Mouse (Mus musculus): Measurements from ENCODE around the gene Ankrd9. TPM values are rescaled to one million over a fixed set of nuclear protein-coding genes. Genes with fewer than 3 reads are reported as not detected.

The Ankrd9 gene
- polyA plus RNA-seq, 1 experiment from 2014 or later, result 13.6 TPM

- Histone ChIP-seq H3K9ac (no peak overlapping the region), H3K36me3 (peaks cover 29% of the 10 kb centered on the region), H3K4me2 (no peak overlapping the region), H3K27me3 (no peaks in the 10 kb centered on the region), H3K27ac (no peak overlapping the region), H3K9me3 (no peaks in the 10 kb centered on the region), H3K4me1 (peaks cover 12% of the 10 kb centered on the region), H3K4me3 (no peak overlapping the region)
- no peak for ATAC-seq (ENCODE audit: borderline replicate concordance, extremely low read depth, low FRiP score, low TSS enrichment)
- WGBS, result 87% methylated on average over 5 of the region's 5 CpGs
These were observed 3.5 kb downstream of the Ankrd9 start for GRCm38 (mm10) chr12:110975385-110975784.

DNA sequence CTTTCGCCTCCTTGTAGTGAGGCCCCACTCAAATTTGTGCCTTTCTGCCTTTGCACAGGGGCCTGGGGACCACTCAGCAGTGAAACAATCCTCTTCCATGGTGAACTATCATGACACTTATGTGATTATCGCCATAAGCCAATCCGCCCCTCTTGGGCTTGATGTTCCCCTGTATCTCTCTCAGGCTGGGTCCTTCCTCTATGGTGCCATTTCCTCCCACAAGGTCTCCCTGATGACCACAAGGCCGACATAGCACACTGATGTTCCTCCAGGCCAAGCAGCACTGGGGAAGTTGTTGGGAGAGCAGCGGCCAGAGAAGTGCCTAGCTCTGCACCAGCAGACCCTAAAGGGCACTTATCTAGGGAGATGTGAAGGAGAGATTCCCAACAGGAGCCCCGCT, 4.1 kb downstream of the Ankrd9 start:
- no peak overlapping the region for H3K4me2 ChIP-seq
- WGBS, result 86% methylated on average over 6 of the region's 6 CpGs
- H3K36me3 ChIP-seq, result peaks cover 29% of the 10 kb centered on the region
- H3K27ac ChIP-seq, result no peak overlapping the region
- H3K9me3 ChIP-seq, result no peaks in the 10 kb centered on the region
- H3K4me3 ChIP-seq, result no peak overlapping the region
- ATAC-seq (ENCODE audit: borderline replicate concordance, extremely low read depth, low FRiP score, low TSS enrichment), result no peak
- peaks cover 12% of the 10 kb centered on the region for H3K4me1 ChIP-seq
- H3K27me3 ChIP-seq, result no peaks in the 10 kb centered on the region
- no peak overlapping the region for H3K9ac ChIP-seq

DNA sequence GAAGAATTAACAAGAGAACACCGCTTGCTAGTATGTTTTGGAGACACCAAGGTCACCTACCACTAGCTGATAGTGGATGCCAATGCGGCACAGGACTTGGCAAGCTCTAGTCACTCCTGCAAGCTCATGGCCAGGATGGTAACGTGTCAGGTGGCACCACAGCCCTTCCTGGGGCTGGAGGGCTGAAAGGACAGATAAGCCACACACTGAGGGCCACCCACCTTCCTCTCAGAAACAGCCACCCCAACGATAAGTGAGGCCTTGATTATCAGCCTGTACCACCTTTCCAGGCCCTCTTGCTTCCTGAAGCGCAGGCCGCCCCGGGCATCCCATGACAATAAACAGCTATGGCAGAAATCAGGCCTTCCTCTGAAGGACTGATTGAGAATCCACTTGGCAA, 4.5 kb downstream of the Ankrd9 start:
- peaks cover 12% of the 10 kb centered on the region for H3K4me1 ChIP-seq
- ATAC-seq (ENCODE audit: borderline replicate concordance, extremely low read depth, low FRiP score, low TSS enrichment), result no peak
- no peak overlapping the region for H3K9ac ChIP-seq
- 89% methylated on average over 7 of the region's 7 CpGs for WGBS
- peaks cover 31% of the 10 kb centered on the region for H3K36me3 ChIP-seq
- H3K4me3 ChIP-seq, result no peak overlapping the region
- no peak overlapping the region for H3K27ac ChIP-seq
- H3K27me3 ChIP-seq, result no peaks in the 10 kb centered on the region
- H3K9me3 ChIP-seq, result no peaks in the 10 kb centered on the region
- H3K4me2 ChIP-seq, result no peak overlapping the region

DNA sequence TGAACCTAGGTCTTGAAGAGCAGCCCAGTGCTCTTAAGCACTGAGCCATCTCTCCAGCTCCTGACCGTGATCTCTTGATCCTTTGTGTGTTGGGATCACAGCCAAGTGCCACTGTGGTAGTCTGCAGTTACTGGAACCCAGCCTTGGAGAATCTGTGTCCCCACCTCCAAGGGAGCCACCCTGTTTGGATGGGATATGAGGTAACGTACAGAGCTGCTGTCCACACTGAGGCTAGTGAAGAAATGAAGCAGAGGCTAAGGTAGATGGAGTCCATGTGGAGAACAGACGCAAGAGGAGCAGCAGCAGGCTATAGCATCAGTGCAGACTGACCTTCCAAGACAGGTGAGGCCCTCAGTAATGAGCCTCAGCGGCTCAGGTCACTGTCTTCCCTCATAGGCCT, 5.0 kb downstream of the Ankrd9 start:
- WGBS, result 86% methylated on average over 4 of the region's 4 CpGs
- no peak for ATAC-seq (ENCODE audit: borderline replicate concordance, extremely low read depth, low FRiP score, low TSS enrichment)
- no peaks in the 10 kb centered on the region for H3K27me3 ChIP-seq
- peaks cover 35% of the 10 kb centered on the region for H3K36me3 ChIP-seq
- H3K27ac ChIP-seq, result no peak overlapping the region
- H3K4me3 ChIP-seq, result no peak overlapping the region
- H3K4me1 ChIP-seq, result peaks cover 12% of the 10 kb centered on the region
- H3K4me2 ChIP-seq, result no peak overlapping the region
- no peaks in the 10 kb centered on the region for H3K9me3 ChIP-seq
- no peak overlapping the region for H3K9ac ChIP-seq

DNA sequence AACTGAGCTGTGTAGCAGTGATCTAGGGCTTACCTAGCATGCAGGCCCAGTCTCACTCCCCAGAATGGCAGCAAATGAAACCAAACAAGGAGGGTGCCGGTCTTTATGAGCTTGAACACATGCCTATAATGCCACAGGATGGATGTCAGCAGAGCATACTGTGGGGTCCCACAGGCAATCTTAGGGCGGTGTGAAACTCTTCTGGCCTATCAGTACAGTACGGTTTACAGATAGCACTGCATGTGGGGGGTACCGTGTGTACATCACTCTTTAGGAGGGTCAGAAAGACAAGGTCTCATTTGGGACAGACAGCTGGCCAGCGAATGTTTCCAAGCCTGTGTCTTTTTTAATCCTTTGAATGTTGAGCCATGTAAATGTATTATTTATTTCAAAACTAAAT, 6.9 kb downstream of the Ankrd9 start:
- Histone ChIP-seq H3K36me3 (peaks cover 41% of the 10 kb centered on the region), H3K9ac (no peak overlapping the region), H3K9me3 (no peaks in the 10 kb centered on the region), H3K4me1 (no peaks in the 10 kb centered on the region), H3K27me3 (no peaks in the 10 kb centered on the region), H3K4me2 (no peak overlapping the region), H3K4me3 (no peak overlapping the region), H3K27ac (no peak overlapping the region)
- no peak for ATAC-seq (ENCODE audit: borderline replicate concordance, extremely low read depth, low FRiP score, low TSS enrichment)
- 84% methylated on average over 5 of the region's 5 CpGs for WGBS

DNA sequence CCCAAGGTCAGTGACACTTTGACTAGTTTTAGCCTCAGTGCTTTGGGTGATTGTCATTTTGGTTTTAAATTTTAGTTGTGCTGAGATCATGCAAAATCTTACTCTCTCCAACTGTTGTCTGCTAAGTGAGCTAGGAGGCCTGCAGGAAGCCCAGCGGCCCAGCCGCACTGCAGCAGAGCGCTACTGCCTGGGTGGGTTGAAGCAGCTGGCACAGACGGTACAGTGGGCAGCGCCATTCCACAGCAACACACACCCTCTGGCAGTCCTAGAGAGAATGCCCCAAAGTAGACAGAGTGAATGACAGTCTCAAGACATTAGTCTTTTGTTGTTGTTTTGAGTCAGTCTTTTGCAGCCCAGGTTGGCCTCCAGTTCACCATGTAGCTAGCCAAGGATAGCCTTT, 8.4 kb downstream of the Ankrd9 start:
- H3K27ac ChIP-seq, result no peak overlapping the region
- no peak overlapping the region for H3K4me3 ChIP-seq
- H3K9ac ChIP-seq, result no peak overlapping the region
- H3K4me2 ChIP-seq, result no peak overlapping the region
- no peaks in the 10 kb centered on the region for H3K9me3 ChIP-seq
- WGBS, result 96% methylated on average over 5 of the region's 5 CpGs
- H3K4me1 ChIP-seq, result no peaks in the 10 kb centered on the region
- ATAC-seq (ENCODE audit: borderline replicate concordance, extremely low read depth, low FRiP score, low TSS enrichment), result no peak
- no peaks in the 10 kb centered on the region for H3K27me3 ChIP-seq
- H3K36me3 ChIP-seq, result peaks cover 29% of the 10 kb centered on the region

DNA sequence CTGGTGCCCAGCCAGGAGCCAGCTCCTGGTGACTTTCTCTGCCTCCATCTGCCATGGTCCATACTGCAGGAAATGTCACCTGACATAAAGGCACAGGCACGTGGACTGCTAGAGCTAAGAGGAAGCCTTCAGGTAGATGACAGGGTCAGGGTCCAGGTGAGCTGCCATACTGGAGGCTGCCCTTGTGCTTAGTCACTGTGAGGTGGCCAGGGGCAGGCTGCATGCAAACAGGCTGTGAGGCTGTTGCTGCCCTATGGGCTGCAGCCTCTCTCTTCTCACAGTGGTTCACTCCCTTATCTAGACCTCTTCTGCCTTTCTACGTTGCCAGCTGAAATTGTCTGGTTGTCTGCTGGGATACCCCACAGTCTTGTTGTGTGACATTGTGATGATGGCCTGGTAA, 11.7 kb downstream of the Ankrd9 start:
- Histone ChIP-seq H3K27ac (no peak overlapping the region), H3K4me2 (no peak overlapping the region), H3K9ac (no peak overlapping the region), H3K4me3 (no peak overlapping the region), H3K27me3 (no peaks in the 10 kb centered on the region), H3K9me3 (no peaks in the 10 kb centered on the region), H3K36me3 (peaks cover 19% of the 10 kb centered on the region; the same call in 1 of the 2 replicates), H3K4me1 (no peaks in the 10 kb centered on the region)
- no peak for ATAC-seq (ENCODE audit: borderline replicate concordance, extremely low read depth, low FRiP score, low TSS enrichment)
- WGBS, result 84% methylated on average over 2 of the region's 2 CpGs

DNA sequence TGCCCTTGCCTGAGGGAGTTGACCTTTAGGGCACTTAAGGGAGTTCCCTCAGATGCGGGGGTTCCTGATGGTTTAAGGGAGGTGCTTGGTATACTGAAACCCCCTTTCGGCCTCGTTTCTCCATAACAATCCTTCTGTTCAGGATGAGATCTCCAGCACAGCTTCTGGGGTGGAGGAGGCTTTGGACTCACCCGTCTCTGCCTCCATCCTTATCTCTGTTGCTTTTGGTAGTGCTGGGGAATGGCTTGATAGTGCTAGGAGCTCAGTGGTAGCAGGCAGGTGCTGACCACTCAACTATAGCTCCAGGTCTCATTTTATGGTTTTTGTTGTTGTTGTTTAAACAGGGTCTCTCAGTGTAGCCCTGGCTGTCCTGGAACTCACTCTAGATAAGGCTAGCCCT, 12.8 kb downstream of the Ankrd9 start:
- no peaks in the 10 kb centered on the region for H3K9me3 ChIP-seq
- H3K4me2 ChIP-seq, result no peak overlapping the region
- no peak for ATAC-seq (ENCODE audit: borderline replicate concordance, extremely low read depth, low FRiP score, low TSS enrichment)
- WGBS, result 63% methylated on average over 4 of the region's 4 CpGs
- H3K27ac ChIP-seq, result no peak overlapping the region
- H3K9ac ChIP-seq, result no peak overlapping the region
- H3K27me3 ChIP-seq, result no peaks in the 10 kb centered on the region
- H3K4me1 ChIP-seq, result no peaks in the 10 kb centered on the region
- peaks cover 16% of the 10 kb centered on the region; the same call in 1 of the 2 replicates for H3K36me3 ChIP-seq
- H3K4me3 ChIP-seq, result no peak overlapping the region

DNA sequence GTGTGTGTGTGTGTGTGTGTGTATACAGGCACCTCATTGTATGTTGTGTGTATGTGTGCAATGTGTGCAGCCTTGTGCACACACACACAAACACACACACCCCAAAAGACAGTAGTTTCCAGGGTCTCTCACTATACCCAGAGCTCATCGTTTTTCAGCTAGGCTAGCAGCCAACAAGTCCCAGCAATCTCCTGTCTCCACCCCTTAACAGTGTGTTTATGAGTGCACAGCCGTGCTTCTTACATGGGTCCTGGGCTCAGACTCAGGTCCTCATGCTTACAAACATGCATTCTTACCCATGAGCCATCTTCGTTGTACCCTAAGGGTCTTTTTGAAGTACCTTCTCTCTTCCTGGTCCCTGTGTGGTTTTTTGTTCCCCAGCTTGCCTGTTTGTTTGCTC, 13.3 kb downstream of the Ankrd9 start:
- 49% methylated on average over 3 of the region's 3 CpGs for WGBS

GRCm38 (mm10) chr12:110961973-110962372, 16.9 kb downstream of the Ankrd9 start:
- WGBS, result 45% methylated on average over 2 of the region's 2 CpGs
- no peak for ATAC-seq (ENCODE audit: borderline replicate concordance, extremely low read depth, low FRiP score, low TSS enrichment)
- no peaks in the 10 kb centered on the region for H3K4me1 ChIP-seq

More for the DNA sequence above, 13.3 kb downstream of the Ankrd9 start:
- no peak for ATAC-seq (ENCODE audit: borderline replicate concordance, extremely low read depth, low FRiP score, low TSS enrichment)
- Histone ChIP-seq H3K27me3 (no peaks in the 10 kb centered on the region), H3K27ac (no peak overlapping the region), H3K9ac (no peak overlapping the region), H3K9me3 (no peaks in the 10 kb centered on the region), H3K4me3 (no peak overlapping the region), H3K4me1 (no peaks in the 10 kb centered on the region), H3K36me3 (peaks cover 16% of the 10 kb centered on the region; the same call in 1 of the 2 replicates), H3K4me2 (no peak overlapping the region)

GRCm38 (mm10) chr12:110954351-110954991, 24.4 kb downstream of the Ankrd9 start:
- no peak for ATAC-seq (ENCODE audit: borderline replicate concordance, extremely low read depth, low FRiP score, low TSS enrichment)
- no peak overlapping the region for H3K27ac ChIP-seq
- H3K9me3 ChIP-seq, result no peaks in the 10 kb centered on the region
- H3K27me3 ChIP-seq, result no peaks in the 10 kb centered on the region
- no peak overlapping the region for H3K4me2 ChIP-seq
- peaks cover 9% of the 10 kb centered on the region; the same call in 1 of the 2 replicates for H3K36me3 ChIP-seq
- H3K9ac ChIP-seq, result no peak overlapping the region
- WGBS, result 62% methylated on average over 4 of the region's 4 CpGs
- no peak overlapping the region for H3K4me3 ChIP-seq
- H3K4me1 ChIP-seq, result no peaks in the 10 kb centered on the region

More at GRCm38 (mm10) chr12:110961973-110962372, 16.9 kb downstream of the Ankrd9 start:
- Histone ChIP-seq H3K4me3 (no peak overlapping the region), H3K27ac (no peak overlapping the region), H3K27me3 (no peaks in the 10 kb centered on the region), H3K4me2 (no peak overlapping the region), H3K9ac (no peak overlapping the region), H3K36me3 (no peaks in the 10 kb centered on the region), H3K9me3 (no peaks in the 10 kb centered on the region)

DNA sequence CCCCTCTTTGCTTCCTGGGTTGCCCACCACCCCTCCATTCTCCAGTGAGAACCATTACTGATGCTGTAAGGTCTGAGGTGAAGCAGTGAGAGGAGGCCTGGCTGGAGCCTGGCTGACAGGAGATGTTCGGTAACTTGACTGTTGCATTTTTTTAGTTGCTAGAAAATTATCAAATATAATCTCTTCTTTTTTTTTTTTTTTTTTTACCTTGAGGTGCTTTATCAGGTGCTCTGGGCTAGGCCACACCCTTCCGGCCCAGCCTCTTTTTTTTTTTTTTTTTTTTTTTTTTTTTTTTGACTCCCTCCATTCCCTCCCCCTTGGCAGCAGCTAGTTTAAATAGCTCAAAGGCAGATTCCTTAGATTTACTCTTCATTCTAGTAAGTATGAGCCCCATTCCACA, 24.9 kb downstream of the Ankrd9 start:
- ATAC-seq (ENCODE audit: borderline replicate concordance, extremely low read depth, low FRiP score, low TSS enrichment), result no peak
- WGBS, result 95% methylated on average over 2 of the region's 2 CpGs
- Histone ChIP-seq H3K9ac (no peak overlapping the region), H3K27ac (no peak overlapping the region), H3K4me2 (no peak overlapping the region), H3K27me3 (no peaks in the 10 kb centered on the region), H3K9me3 (no peaks in the 10 kb centered on the region), H3K4me1 (no peaks in the 10 kb centered on the region), H3K4me3 (no peak overlapping the region), H3K36me3 (peaks cover 9% of the 10 kb centered on the region; the same call in 1 of the 2 replicates)

DNA sequence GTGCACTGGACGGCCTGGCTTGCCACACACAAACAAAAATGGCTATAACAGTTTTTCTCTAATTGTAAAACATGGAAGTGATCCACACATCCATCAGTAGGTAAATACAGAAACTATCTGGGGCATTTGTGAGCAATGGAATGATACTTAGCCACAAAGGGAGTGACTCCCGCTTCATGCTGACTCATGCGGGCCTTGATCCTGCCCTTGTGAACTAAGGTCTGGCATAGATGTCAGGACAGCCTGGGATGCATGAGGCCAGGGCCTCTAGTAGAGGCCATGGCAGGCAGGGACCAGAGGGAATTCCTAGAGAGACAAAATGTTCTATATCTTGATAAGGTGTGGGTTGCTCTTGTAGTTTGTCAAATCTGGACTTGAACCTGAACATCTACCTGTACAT, 25.4 kb downstream of the Ankrd9 start:
- Histone ChIP-seq H3K9ac (no peak overlapping the region), H3K27me3 (no peaks in the 10 kb centered on the region), H3K4me1 (no peaks in the 10 kb centered on the region), H3K36me3 (peaks cover 9% of the 10 kb centered on the region; the same call in 1 of the 2 replicates), H3K4me3 (no peak overlapping the region), H3K4me2 (no peak overlapping the region), H3K27ac (no peak overlapping the region), H3K9me3 (no peaks in the 10 kb centered on the region)
- ATAC-seq (ENCODE audit: borderline replicate concordance, extremely low read depth, low FRiP score, low TSS enrichment), result no peak
- 87% methylated on average over 3 of the region's 3 CpGs for WGBS

Data from lung, embryonic 15.5 days (tissue).